Mouse (Mus musculus) liver, embryonic 14 days (tissue): ENCODE measurements around the gene Aes. TPM values are rescaled to one million over a fixed set of nuclear protein-coding genes. Genes with fewer than 3 reads are reported as not detected.

Experiments used
- polyA plus RNA-seq: library from polyadenylated mRNA; depleted of rRNA; stranded (reverse); fragments of >200 nt; gene quantifications from 2 replicates; pipeline ENCODE4 v1.2.3, GENCODE M21; 2012; rRNA removed

Gene Aes
- polyA plus RNA-seq, result 131 and 135 TPM in 2 replicates

GRCm38 (mm10) chr10:81559163-81559626 lies at the start of gene Aes:
TSS of gene Aes (plus strand) at chr10:81559488.

GRCm38 (mm10) chr10:81524051-81524605 lies 35.2 kb upstream of the Aes start, which contains the start of gene Gna15:
TSS of gene Gna15 (minus strand) at chr10:81524225.

DNA sequence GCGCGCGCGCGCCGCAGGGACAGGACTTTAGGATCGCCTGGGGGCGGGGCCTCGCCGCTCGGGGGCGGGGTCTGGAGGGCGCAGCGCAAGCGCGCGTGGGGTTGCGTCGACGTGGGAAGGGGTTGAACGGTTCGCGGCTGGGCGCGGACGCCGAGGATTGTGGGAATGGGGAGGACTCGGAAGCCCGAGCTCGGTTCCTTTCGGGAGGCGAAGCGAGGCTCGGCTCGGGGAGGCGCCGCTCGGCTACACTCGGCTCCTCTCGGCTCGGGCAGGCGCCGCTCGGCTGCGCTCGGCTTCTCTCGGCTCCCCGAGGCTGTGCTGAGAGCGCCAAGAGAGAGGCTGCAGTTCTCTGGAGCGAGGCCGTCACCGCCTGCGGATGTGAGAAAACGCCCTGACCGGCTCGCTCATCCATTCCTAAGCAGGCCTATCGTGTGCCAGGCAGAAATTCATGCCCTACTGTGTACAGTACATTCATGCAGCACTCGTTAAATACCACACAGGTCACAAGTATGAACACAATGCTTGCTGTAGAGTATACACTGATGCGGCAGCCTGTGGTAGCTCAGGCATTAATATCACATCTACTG lies 14.0 kb upstream of the Aes start, which contains the start of gene Gna11:
Gene Gna11, minus strand, starts transcription at position 30 of the 587 bp plus-strand sequence.

GRCm38 (mm10) chr10:81574081-81575056 lies 15.1 kb downstream of the Aes start, which contains the start of gene Tle2:
TSS of gene Tle2 (plus strand) at chr10:81574561.

GRCm38 (mm10) chr10:81600738-81601203 lies 41.5 kb downstream of the Aes start, which contains the start of gene Tle6:
TSS of gene Tle6 (minus strand) at chr10:81601073.

GRCm38 (mm10) chr10:81605974-81606751 lies 46.9 kb downstream of the Aes start, which contains the start of gene BC025920:
TSS of gene BC025920 (plus strand) at chr10:81606270.

Other genes with a start within 250 kb of the Aes start
- 23.1 and 24.3 TPM in 2 replicates for gene Cactin, start 238.4 kb upstream of the Aes start, polyA plus RNA-seq
- gene Tbxa2r, start 230.8 kb upstream of the Aes start, polyA plus RNA-seq, result 2.3 and 2.5 TPM in 2 replicates
- gene Gipc3, start 216.2 kb upstream of the Aes start, polyA plus RNA-seq, result 0.01 TPM in 2 replicates
- gene Hmg20b, start 209.0 kb upstream of the Aes start, polyA plus RNA-seq, result 23.8 and 26.9 TPM in 2 replicates
- gene Mfsd12, start 202.0 kb upstream of the Aes start, polyA plus RNA-seq, result 7.4 and 8.6 TPM in 2 replicates
- gene 4930404N11Rik, start 193.7 kb upstream of the Aes start, polyA plus RNA-seq, result 0.43 and 0.84 TPM in 2 replicates
- 57.1 and 63.1 TPM in 2 replicates for gene Fzr1, start 181.0 kb upstream of the Aes start, polyA plus RNA-seq
- gene Dohh, start 175.1 kb upstream of the Aes start, polyA plus RNA-seq, result 28.6 and 30.2 TPM in 2 replicates
- 0.84 and 0.93 TPM in 2 replicates for gene Gm48551, start 175.0 kb upstream of the Aes start, polyA plus RNA-seq
- gene Gm48552, start 170.5 kb upstream of the Aes start, polyA plus RNA-seq, result 0.55 and 0.90 TPM in 2 replicates
- gene Smim24, start 166.4 kb upstream of the Aes start, polyA plus RNA-seq, result 1.7 and 2.0 TPM in 2 replicates
- gene Nfic, start 103.9 kb upstream of the Aes start, polyA plus RNA-seq, result 1.2 and 1.3 TPM in 2 replicates
- gene Celf5, start 76.8 kb upstream of the Aes start, polyA plus RNA-seq, result 0.05 TPM in 2 replicates
- gene Ncln, start 63.1 kb upstream of the Aes start, polyA plus RNA-seq, result 46.7 and 55.3 TPM in 2 replicates
- gene S1pr4, start 59.4 kb upstream of the Aes start, polyA plus RNA-seq, result 1.3 and 1.7 TPM in 2 replicates
- 4.3 and 4.6 TPM in 2 replicates for gene Gna15, start 35.3 kb upstream of the Aes start, polyA plus RNA-seq
- 15.2 and 17.6 TPM in 2 replicates for gene Gna11, start 14.3 kb upstream of the Aes start, polyA plus RNA-seq
- 4.2 and 4.8 TPM in 2 replicates for gene Tle2, start 15.1 kb downstream of the Aes start, polyA plus RNA-seq
- gene Tle6, start 41.6 kb downstream of the Aes start, polyA plus RNA-seq, result 4.4 and 4.7 TPM in 2 replicates
- 2.6 and 2.8 TPM in 2 replicates for gene BC025920, start 46.8 kb downstream of the Aes start, polyA plus RNA-seq
- 7.9 TPM in 2 replicates for gene Sirt6, start 68.3 kb downstream of the Aes start, polyA plus RNA-seq
- 5.1 and 5.4 TPM in 2 replicates for gene Ankrd24, start 69.1 kb downstream of the Aes start, polyA plus RNA-seq
- gene Gm10778, start 89.6 kb downstream of the Aes start, polyA plus RNA-seq, result 0.95 and 0.99 TPM in 2 replicates
- 1.6 and 1.8 TPM in 2 replicates for gene Zfp433, start 145.3 kb downstream of the Aes start, polyA plus RNA-seq
- 0.48 and 0.74 TPM in 2 replicates for gene Gm3055, start 211.7 kb downstream of the Aes start, polyA plus RNA-seq